Mouse (Mus musculus) gonadal fat pad, adult 2 months (tissue): Measurements from ENCODE around the gene Man1c1. TPM values are rescaled to one million over a fixed set of nuclear protein-coding genes. Genes with fewer than 3 reads are reported as not detected.

Experiments used
- DNase-seq: peaks from one replicate; pipeline ENCODE4 v3.0.0-alpha.2; 2012; ENCODE audit warnings: low read depth
- polyA plus RNA-seq: library from polyadenylated mRNA; depleted of rRNA; stranded (reverse); fragments of >200 nt; gene quantifications from 2 replicates; pipeline ENCODE4 v1.2.3, GENCODE M21; 2012

Man1c1 gene
- polyA plus RNA-seq, 1 experiment = 5.7 TPM

DNA sequence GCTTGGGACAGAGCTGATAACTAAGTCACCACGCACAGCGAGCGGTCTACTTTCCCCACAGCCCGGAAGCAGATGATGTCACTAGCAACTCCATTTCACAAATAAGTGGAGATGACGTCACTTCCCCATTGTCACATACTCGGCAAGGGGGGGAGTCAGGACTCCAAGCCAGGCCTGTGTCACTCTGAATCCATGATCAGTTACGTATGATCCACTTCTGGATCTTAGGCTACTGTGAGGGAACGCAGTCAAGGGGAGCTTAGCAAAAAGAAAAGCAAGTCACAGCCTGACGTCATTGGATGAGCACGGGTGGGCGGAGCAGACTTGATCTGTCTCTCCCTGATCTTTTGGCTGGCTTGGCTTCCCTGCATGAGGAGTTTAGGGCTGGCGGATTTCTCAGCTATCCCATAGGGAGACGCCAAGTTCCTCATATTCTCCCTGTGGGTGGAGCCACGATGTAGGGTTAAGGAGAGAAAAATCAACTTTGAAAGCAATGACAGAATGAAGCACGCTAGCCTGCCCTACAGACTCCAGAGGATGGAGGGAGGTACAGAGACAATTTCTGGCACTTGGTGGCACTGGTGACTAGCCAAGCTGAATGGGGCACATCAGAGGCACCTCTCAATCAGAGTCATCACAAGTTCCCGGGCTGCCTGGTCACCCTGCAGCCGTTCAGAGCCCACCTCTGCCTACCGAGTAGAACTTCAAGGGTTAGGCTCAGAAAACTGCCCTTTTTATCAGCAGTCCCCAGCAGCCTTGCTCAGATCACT lies 155.7 kb downstream of the Man1c1 start:
- no peak for DNase-seq

DNA sequence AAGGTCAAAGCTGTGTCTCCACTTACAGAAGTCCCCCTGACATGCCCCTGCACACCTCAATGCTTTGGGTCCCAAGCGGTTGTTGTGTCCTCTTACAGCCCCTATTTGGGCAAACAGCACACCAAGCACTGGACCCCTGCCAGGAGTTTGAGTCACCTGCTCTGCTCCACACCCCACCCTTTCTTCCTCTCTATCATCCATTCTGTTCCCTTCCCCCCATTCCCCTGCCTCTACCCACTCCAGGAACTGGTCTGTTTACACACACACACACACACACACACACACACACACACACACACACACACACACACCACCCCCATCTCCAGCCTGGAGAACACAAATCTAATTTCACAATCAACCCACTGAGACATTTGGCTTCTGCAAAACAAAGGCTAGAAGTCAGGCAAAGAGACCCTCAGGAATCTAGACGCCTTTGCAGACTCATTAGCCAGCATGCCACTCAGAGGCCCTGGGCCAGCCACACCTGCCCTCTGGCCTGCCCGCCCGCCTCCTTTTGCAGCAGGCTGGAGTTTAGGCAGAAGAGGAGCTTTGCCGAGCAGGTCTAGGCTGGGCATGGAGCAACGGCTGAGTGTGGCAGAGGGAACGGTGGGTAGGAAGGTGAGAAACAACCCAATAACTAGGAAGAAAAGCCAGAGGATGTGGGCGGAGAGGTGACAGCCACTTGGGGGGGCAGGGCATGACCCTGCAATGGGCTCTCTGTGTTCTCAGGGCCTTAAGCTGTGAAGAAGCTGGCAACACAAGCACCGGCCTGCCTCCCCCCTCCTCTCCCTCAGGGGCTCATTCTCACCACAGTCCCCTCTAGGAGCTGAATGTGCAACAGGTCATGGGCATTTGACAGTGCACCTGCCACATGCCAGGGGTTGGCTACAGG lies 157.0 kb downstream of the Man1c1 start:
- DNase-seq = no peak

- DNase-seq = peak; percentile 13
These were observed 160.8 kb downstream of the Man1c1 start for GRCm38 (mm10) chr4:134543261-134543660.

DNA sequence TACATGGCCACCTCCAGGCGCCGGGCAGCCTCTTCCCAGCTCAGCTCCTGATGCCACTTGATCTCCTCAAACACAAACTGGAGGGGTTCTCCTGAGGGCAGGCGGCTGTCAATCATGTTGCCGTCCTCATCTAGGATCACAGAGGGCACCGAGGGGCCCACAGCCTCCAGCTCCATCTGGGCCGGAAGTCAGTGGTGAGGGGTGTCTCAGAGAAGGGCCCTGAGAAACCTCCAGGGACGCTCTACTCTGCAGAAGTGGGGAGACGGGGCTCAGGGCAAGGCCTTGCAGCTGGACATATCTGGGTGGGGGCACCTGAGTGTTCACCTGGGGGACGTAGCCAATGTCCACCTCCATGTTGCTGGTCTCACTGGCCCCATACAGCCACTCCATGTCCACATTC lies 161.4 kb downstream of the Man1c1 start:
- no peak for DNase-seq

DNA sequence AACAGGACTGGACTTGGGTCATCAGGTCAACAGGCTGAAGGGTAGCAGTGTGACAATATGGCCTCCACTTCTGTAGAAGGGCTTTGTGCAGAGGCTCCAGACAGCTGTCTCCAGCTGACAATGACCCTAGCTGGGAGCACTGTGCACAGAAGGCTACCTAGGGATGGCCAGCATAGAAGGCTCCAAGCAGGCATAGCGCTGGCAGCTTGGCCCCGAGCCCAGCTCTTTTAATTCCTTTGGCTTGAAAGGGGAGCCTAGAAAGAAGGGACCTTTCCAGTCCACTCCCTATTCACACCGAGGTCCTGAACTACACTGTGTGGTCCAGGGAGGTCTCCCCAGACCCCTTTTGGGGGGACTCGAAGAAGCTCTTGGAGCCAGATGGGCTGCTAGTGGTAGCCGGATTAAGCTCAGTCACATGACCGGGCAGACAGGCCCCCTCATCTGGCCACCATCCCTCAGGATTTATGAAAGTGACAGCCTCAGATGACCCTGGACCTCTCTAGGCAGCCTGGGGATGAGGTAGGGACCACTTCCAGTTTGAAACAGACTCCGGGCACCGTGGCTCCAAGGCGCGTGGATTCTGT lies 165.0 kb downstream of the Man1c1 start:
- DNase-seq = no peak

DNA sequence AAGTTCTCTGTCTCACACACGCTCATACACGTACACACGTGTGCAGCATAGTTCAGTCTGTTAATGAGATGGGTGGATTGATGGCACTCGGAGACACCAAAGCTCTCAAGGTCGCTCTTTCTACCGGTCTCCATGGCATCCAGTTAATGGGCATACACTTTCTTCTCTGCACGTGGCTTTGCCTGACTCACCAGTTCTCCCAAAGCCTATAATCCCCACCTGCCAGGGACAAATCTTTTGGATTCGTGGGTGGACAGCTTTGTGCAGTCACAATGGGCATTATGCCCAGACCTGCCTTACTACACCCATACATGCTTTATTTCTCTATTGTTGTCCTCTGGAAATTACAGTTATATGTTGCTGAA lies 168.3 kb downstream of the Man1c1 start:
- DNase-seq = peak; percentile 95

DNA sequence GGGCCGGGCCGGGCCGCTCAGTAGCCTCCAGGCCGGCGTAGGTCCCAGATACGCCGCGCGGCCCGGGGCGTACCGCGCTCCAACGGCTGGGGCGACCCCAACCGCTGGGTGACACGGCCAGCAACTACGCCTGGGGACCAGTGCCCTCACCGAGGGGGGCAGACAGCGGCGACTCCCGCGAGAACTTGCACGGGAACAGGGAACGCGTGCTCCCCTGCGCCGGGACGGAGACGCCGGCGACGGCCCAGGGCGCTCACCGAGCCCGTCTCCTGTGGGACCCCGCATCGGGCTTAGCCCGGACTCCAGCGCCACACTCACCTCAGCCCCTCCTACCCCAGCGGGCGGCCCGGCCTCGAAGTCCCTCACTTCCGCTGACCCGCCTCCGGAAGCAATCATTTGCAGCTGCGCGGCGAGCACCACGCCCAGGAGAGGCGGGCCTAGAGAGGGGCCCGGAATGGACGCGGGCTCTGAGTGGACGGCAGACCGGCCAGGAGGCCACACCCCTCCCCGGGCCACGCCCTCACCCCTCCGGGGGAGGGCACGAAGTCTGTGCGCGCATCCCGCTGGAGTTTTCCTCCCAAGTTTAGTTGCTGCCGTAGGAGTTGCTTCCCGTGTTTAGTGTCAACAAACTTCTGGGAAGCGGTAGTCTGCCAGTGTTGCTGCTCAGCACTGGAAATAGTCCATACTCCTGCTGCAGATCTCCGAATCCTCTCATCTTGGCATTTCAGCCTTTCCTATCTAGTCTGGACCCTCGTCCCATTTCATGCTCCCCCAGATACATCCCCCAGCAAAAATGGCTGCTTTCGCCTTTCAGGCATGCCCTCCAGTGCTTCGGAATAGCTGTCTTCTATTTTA lies 168.9 kb downstream of the Man1c1 start, which contains the start of gene Mtfr1l:
Gene Mtfr1l (minus strand): TSS at position 456 of the 855 bp plus-strand sequence.
- no peak for DNase-seq

- DNase-seq = no peak
These were observed 169.8 kb downstream of the Man1c1 start for GRCm38 (mm10) chr4:134534124-134534886.

DNA sequence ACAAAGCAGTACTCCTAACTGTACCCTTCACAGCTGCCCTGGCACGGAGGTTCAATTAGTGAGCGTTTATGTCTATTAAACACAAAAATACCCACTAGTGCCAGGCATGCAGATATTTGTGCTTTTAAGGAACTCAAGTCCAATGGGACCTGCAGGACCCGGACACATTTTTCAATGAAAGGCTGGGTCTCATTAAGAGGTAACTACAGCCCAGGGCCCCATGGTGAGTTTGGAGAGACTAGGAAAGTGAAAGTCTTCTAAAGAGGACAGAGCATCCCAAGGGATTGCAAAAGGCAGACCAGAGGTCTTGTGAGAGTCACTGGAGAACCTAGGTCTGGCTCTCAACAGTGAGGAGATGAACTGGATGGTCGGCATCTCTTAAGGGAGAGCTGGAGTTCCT lies 170.7 kb downstream of the Man1c1 start:
- DNase-seq = no peak

DNA sequence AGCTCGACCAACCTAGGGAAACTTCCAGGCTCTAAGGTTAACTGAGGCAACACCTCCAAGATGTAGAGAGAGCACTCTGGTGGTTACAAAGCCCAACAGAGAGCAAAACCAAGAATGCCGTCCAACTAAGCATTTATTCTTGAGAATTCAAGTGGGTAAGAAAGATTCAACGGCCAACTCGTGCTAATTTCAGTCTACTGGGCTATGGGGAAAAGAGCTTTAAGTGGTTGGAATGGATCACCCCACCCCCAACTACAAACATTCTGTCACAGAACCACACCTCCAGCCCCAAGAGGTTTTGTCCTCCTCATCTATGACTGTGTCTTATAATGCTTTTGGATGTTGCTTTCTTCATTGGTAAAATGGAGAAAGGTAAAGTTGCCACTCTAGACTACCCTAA lies 171.2 kb downstream of the Man1c1 start:
- DNase-seq = no peak

DNA sequence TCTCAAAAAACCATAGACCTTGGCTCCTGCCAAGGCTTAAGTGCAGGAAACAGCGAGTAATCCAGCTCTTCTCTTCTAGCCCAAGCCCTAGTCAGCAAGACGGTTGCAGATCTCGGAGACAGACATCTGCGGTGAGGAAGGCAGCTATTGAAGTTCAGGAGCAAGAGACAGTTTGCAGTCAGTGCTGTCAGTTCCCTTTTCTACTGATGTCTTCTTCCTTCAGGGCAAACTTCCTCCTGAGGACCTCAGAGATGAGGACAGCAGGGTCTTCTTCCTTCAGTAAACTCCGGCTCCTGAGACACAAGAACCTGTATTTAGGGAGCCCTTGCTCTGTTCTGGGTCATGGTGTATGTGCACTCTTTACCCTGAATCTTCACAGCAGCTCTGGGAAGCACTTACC lies 177.9 kb downstream of the Man1c1 start:
- no peak for DNase-seq

GRCm38 (mm10) chr4:134525806-134526205 lies 178.3 kb downstream of the Man1c1 start:
- DNase-seq = no peak

DNA sequence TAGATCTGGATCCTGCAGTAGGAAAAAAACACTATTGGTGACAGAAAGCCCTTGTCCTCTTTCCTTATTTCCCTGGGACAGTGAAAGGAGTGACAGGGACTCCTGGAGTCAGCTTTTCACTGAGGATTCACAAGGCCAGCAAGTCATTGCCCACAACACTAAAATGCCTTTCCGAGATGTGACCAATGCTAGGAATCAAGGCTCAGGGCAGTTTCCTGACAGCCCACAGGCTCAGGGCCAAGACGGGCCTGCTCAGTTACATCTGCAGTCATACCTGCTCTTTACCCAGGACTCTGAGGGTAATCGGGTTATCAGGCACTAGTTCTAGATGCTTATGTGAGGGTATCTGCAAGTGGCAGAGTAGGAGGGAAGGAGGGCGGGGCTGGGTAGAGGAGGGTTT lies 180.6 kb downstream of the Man1c1 start:
- no peak for DNase-seq

GRCm38 (mm10) chr4:134519281-134519680 lies 184.8 kb downstream of the Man1c1 start:
- DNase-seq = no peak

DNA sequence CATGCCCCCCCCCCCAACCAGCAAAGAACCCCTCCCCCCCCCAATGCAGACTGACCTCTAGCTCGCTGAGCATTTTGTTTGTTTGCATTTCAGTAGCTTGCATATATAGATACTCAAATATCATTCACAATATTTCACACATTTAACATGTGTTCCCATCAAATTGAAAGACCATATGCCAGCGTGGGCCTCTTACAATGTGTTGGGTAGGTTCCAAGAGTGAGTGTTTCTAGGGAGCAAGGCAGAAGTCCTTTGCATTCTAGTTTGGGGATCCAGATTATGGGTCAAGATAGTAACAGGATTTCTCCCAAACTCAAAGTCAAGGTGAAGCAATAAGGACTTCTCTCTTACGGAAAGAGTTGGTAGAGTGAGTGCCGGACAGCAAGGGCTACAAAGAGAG lies 185.5 kb downstream of the Man1c1 start:
- no peak for DNase-seq

DNA sequence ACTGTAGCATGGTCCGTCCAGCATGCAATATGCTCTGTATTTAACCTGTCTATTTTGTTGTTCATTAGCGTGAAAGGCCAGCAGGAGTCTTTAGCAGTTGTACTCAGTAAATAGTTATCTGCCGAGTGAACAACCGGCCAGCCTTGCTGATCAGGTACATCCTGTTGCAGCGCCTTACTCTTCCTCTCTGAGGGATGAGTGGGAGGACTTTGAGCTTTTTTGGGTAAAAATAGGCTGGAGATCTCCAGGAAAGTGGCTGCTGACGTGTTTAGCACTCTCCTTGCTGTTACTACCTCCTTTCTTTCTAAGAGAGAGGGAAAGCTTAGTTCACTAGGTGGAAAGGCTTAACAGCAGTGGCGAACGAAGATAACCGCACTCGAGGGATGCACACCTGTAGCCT lies 186.4 kb downstream of the Man1c1 start:
- DNase-seq = no peak

DNA sequence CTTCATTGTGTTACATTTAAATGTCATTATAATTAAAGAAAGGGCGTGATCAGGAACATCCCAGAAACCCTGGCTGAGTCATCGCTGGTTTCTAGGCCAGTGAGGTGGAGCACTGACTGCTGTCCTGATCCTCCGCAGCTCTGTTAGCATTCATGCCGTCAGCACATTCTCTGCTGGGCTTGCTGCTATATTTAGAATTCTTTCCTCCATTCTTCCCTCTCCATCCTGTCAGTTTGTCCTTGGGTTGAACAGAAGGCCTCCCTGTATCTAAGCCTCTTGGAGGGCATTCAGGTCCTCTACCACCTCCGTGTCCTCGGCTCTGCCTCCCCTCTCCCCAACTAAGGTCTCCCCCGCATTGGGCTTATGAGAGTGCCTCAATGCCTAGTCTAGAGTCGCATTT lies 187.1 kb downstream of the Man1c1 start:
- DNase-seq = no peak

GRCm38 (mm10) chr4:134515614-134516013 lies 188.5 kb downstream of the Man1c1 start:
- no peak for DNase-seq

GRCm38 (mm10) chr4:134514309-134514930 lies 189.7 kb downstream of the Man1c1 start:
- DNase-seq = no peak

GRCm38 (mm10) chr4:134512798-134513197 lies 191.3 kb downstream of the Man1c1 start:
- DNase-seq = no peak
